Mouse (Mus musculus) lung, embryonic 14.5 days (tissue): ENCODE data around the gene Parm1. TPM values are rescaled to one million over a fixed set of nuclear protein-coding genes. Genes with fewer than 3 reads are reported as not detected.

Experiments used
- ATAC-seq: fragments of 200-750 bp; cut with Nextera tagmentation; 2 replicates; pipeline ENCODE4 v1.8.0; 2017; ENCODE audit warnings: mild to moderate bottlenecking, moderate TSS enrichment, moderate library complexity; ENCODE audit not compliant: insufficient read depth
- DNase-seq: peaks from one replicate; pipeline ENCODE4 v3.0.0-alpha.2; 2015
- H3K27ac ChIP-seq: fragments of 300-500 bp; sonication (generic); 2 replicates; pipeline ENCODE4 v1.5.1; 2014; ENCODE audit warnings: low read depth, mild to moderate bottlenecking, moderate library complexity
- H3K27me3 ChIP-seq: fragments of 300-500 bp; sonication (generic); 2 replicates; pipeline ENCODE4 v1.6.1; 2014; ENCODE audit warnings: low read length, control low read depth; ENCODE audit not compliant: insufficient read depth
- H3K36me3 ChIP-seq: fragments of 300-500 bp; sonication (generic); 2 replicates; pipeline ENCODE4 v1.6.1; 2014; ENCODE audit warnings: control low read depth; ENCODE audit not compliant: insufficient read depth
- H3K4me1 ChIP-seq: fragments of 300-500 bp; sonication (generic); 2 replicates; pipeline ENCODE4 v1.6.1; 2014; ENCODE audit warnings: antibody characterized with exemption, control low read depth; ENCODE audit not compliant: insufficient read depth
- H3K4me2 ChIP-seq: fragments of 300-500 bp; sonication (generic); 2 replicates; pipeline ENCODE4 v1.6.1; 2014; ENCODE audit warnings: mild to moderate bottlenecking
- H3K4me3 ChIP-seq: fragments of 300-500 bp; sonication (generic); 2 replicates; pipeline ENCODE4 v1.5.1; 2014; ENCODE audit warnings: low read depth, low read length
- H3K9ac ChIP-seq: fragments of 300-500 bp; sonication (generic); 2 replicates; pipeline ENCODE4 v1.6.1; 2014
- H3K9me3 ChIP-seq: fragments of 300-500 bp; sonication (generic); 2 replicates; pipeline ENCODE4 v1.6.1; 2016; ENCODE audit warnings: low read depth, low read length, control low read depth
- CTCF ChIP-seq: IDR thresholded peaks from 2 replicates; pipeline ENCODE4 v1.5.1; 2016; ENCODE audit warnings: antibody characterized with exemption, low read depth
- WGBS: fragments of 180-500 bp; shearing (Covaris S2); extraction: QIAGEN DNeasy Blood & Tissue Kit; methylation state at CpG from one replicate; pipeline ENCODE4 v1.1.7; 2014; 5-methylcytosine and 5-hydroxymethylcytosine counted together
- polyA plus RNA-seq: library from polyadenylated mRNA; unstranded; fragments of >200 nt; fragmentation: Nextera tagmentation; extraction: Ambion mirVana; gene quantifications from 2 replicates; pipeline ENCODE4 v1.2.1, GENCODE M21; 2014

The Parm1 gene
- polyA plus RNA-seq, 1 experiment from 2014 or later = 7.3 TPM

GRCm38 (mm10) chr5:91532748-91533496, 15.5 kb downstream of the Parm1 start:
- Histone ChIP-seq H3K4me1 (no peaks in the 10 kb centered on the region), H3K27ac (no peak overlapping the region), H3K4me3 (no peak overlapping the region), H3K9me3 (no peaks in the 10 kb centered on the region), H3K4me2 (no peak overlapping the region), H3K9ac (no peak overlapping the region), H3K27me3 (no peaks in the 10 kb centered on the region), H3K36me3 (no peaks in the 10 kb centered on the region)
- TF ChIP-seq CTCF = no peak
- ATAC-seq = no peak
- 66% methylated on average over 10 of the region's 10 CpGs for WGBS
- DNase-seq = no peak

GRCm38 (mm10) chr5:91559071-91559610, 41.7 kb downstream of the Parm1 start:
- 83% methylated on average over 7 of the region's 7 CpGs for WGBS
- H3K4me1 ChIP-seq = no peaks in the 10 kb centered on the region
- no peak overlapping the region for H3K4me3 ChIP-seq
- H3K27me3 ChIP-seq = no peaks in the 10 kb centered on the region
- no peak for DNase-seq
- no peaks in the 10 kb centered on the region for H3K36me3 ChIP-seq
- H3K4me2 ChIP-seq = no peak overlapping the region
- TF ChIP-seq CTCF = no peak
- H3K9me3 ChIP-seq = no peaks in the 10 kb centered on the region
- no peak overlapping the region for H3K27ac ChIP-seq
- no peak overlapping the region for H3K9ac ChIP-seq
- ATAC-seq = no peak

- no peak overlapping the region for H3K4me3 ChIP-seq
- no peak for DNase-seq
- H3K36me3 ChIP-seq = no peaks in the 10 kb centered on the region
- no peak overlapping the region for H3K4me2 ChIP-seq
- 52% methylated on average over 2 of the region's 2 CpGs for WGBS
- H3K9me3 ChIP-seq = no peaks in the 10 kb centered on the region
- no peak for ATAC-seq
- H3K27me3 ChIP-seq = no peaks in the 10 kb centered on the region
- TF ChIP-seq CTCF = no peak
- H3K9ac ChIP-seq = no peak overlapping the region
- no peak overlapping the region for H3K27ac ChIP-seq
- H3K4me1 ChIP-seq = no peaks in the 10 kb centered on the region
These were observed 42.3 kb downstream of the Parm1 start for GRCm38 (mm10) chr5:91559711-91560110.

GRCm38 (mm10) chr5:91561394-91561793, 44.0 kb downstream of the Parm1 start:
- Histone ChIP-seq H3K27me3 (no peaks in the 10 kb centered on the region), H3K4me3 (no peak overlapping the region), H3K27ac (no peak overlapping the region), H3K4me1 (no peaks in the 10 kb centered on the region), H3K9ac (no peak overlapping the region), H3K36me3 (no peaks in the 10 kb centered on the region), H3K9me3 (no peaks in the 10 kb centered on the region), H3K4me2 (no peak overlapping the region)
- ATAC-seq = no peak
- no peak for TF ChIP-seq CTCF
- WGBS = 82% methylated on average over 3 of the region's 3 CpGs
- no peak for DNase-seq

- DNase-seq (no peak), ATAC-seq (no peak)
- no peak for TF ChIP-seq CTCF
- H3K9ac ChIP-seq = no peak overlapping the region
- 54% methylated on average over 7 of the region's 7 CpGs for WGBS
- H3K27ac ChIP-seq = no peak overlapping the region
- H3K27me3 ChIP-seq = no peaks in the 10 kb centered on the region
- no peaks in the 10 kb centered on the region for H3K4me1 ChIP-seq
- H3K9me3 ChIP-seq = no peaks in the 10 kb centered on the region
- no peaks in the 10 kb centered on the region for H3K36me3 ChIP-seq
- H3K4me2 ChIP-seq = no peak overlapping the region
- H3K4me3 ChIP-seq = no peak overlapping the region
These were observed 45.1 kb downstream of the Parm1 start for GRCm38 (mm10) chr5:91562486-91562885.

- DNase-seq = peak; percentile 72
- no peaks in the 10 kb centered on the region for H3K27me3 ChIP-seq
These were observed 46.6 kb downstream of the Parm1 start for GRCm38 (mm10) chr5:91564054-91564453.

GRCm38 (mm10) chr5:91565458-91565857, 48.0 kb downstream of the Parm1 start:
- no peak overlapping the region for H3K4me2 ChIP-seq
- no peaks in the 10 kb centered on the region for H3K4me1 ChIP-seq
- DNase-seq (no peak), ATAC-seq (no peak)
- no peak for TF ChIP-seq CTCF
- H3K27ac ChIP-seq = no peak overlapping the region
- H3K9me3 ChIP-seq = no peaks in the 10 kb centered on the region
- no peak overlapping the region for H3K9ac ChIP-seq
- H3K36me3 ChIP-seq = no peaks in the 10 kb centered on the region
- no peak overlapping the region for H3K4me3 ChIP-seq
- WGBS = 74% methylated on average over 3 of the region's 3 CpGs
- no peaks in the 10 kb centered on the region for H3K27me3 ChIP-seq

More at GRCm38 (mm10) chr5:91564054-91564453, 46.6 kb downstream of the Parm1 start:
- no peak overlapping the region for H3K4me3 ChIP-seq
- no peaks in the 10 kb centered on the region for H3K9me3 ChIP-seq
- no peak for TF ChIP-seq CTCF
- ATAC-seq = peak; percentile 63; the same call in 1 of the 2 replicates
- no peak overlapping the region; the same call in 1 of the 2 replicates for H3K27ac ChIP-seq
- H3K4me1 ChIP-seq = no peaks in the 10 kb centered on the region
- no peak overlapping the region for H3K9ac ChIP-seq
- WGBS = 32% methylated on average over 3 of the region's 3 CpGs
- H3K4me2 ChIP-seq = no peak overlapping the region
- no peaks in the 10 kb centered on the region for H3K36me3 ChIP-seq
